Mouse (Mus musculus) spleen, postnatal 14 days (tissue): ENCODE measurements at regions not wholly inside any gene's neighbourhood (a gene's known extent, or its start where the extent isn't known, plus 50 kb on each side); places are given as distances from the start of the nearest gene placed in this dataset.

Experiments used
- DNase-seq, 2 experiments: peaks; one replicate each; pipeline ENCODE4 v3.0.0; 2021 to 2022; ENCODE audit warnings: low spot score in 2 of 2

GRCm38 (mm10) chr1:193647371-193648270 lies 277.5 kb upstream of the Camk1g start:
- no peak for DNase-seq

- DNase-seq = peak in 1 of 2 experiments; percentile 5
These were observed 274.4 kb upstream of the Camk1g start for GRCm38 (mm10) chr1:193644506-193644905.

- no peak for DNase-seq
These were observed 266.4 kb upstream of the Camk1g start for GRCm38 (mm10) chr1:193636451-193636850.

GRCm38 (mm10) chr1:193632115-193632514 lies 262.0 kb upstream of the Camk1g start:
- DNase-seq = no peak

- DNase-seq = no peak
These were observed 259.8 kb upstream of the Camk1g start for GRCm38 (mm10) chr1:193629887-193630286.

GRCm38 (mm10) chr1:193626924-193627849 lies 257.1 kb upstream of the Camk1g start:
- no peak for DNase-seq

- DNase-seq = no peak
These were observed 255.2 kb upstream of the Camk1g start for GRCm38 (mm10) chr1:193625101-193625956.

- no peak for DNase-seq
These were observed 253.5 kb upstream of the Camk1g start for GRCm38 (mm10) chr1:193623571-193623970.

GRCm38 (mm10) chr1:193618250-193618649 lies 248.2 kb upstream of the Camk1g start:
- no peak for DNase-seq

GRCm38 (mm10) chr1:193610471-193610870 lies 240.4 kb upstream of the Camk1g start:
- no peak for DNase-seq

GRCm38 (mm10) chr1:193599895-193600294 lies 229.8 kb upstream of the Camk1g start:
- DNase-seq = no peak

- DNase-seq = peak in 1 of 2 experiments; percentile 4
These were observed 229.1 kb upstream of the Camk1g start for GRCm38 (mm10) chr1:193599163-193599562.

- DNase-seq = no peak
These were observed 220.3 kb upstream of the Camk1g start for GRCm38 (mm10) chr1:193590301-193590829.

- peak in 1 of 2 experiments; percentile 15 for DNase-seq
These were observed 218.7 kb upstream of the Camk1g start for GRCm38 (mm10) chr1:193588477-193589464.

GRCm38 (mm10) chr1:193587317-193587716 lies 217.2 kb upstream of the Camk1g start:
- no peak for DNase-seq

GRCm38 (mm10) chr1:193586896-193587295 lies 216.8 kb upstream of the Camk1g start:
- DNase-seq = no peak

- no peak for DNase-seq
These were observed 213.7 kb upstream of the Camk1g start for GRCm38 (mm10) chr1:193583791-193584190.

- DNase-seq = no peak
These were observed 210.3 kb upstream of the Camk1g start for GRCm38 (mm10) chr1:193580393-193580792.

GRCm38 (mm10) chr1:193579671-193580070 lies 209.6 kb upstream of the Camk1g start:
- DNase-seq = no peak

- DNase-seq = no peak
These were observed 208.6 kb upstream of the Camk1g start for GRCm38 (mm10) chr1:193578661-193579175.
